Mouse (Mus musculus): ENCODE data around the gene 2010111I01Rik. TPM values are rescaled to one million over a fixed set of nuclear protein-coding genes. Genes with fewer than 3 reads are reported as not detected.
"Not testable (repeated sequence)": the region's sequence is repeated elsewhere in the genome, so short reads cannot be mapped to it uniquely, and the experiment has no call there.

2010111I01Rik gene
- total and polyA plus RNA-seq, 3 experiments, result 84.6 to 101 (median 91.0) TPM

- not testable (repeated sequence) for H3K27me3 ChIP-seq (ENCODE audit: control insufficient read depth, insufficient read depth, low read length); H3K27ac ChIP-seq; H3K79me2 ChIP-seq (replicated peaks; ENCODE audit: control insufficient read depth, insufficient read depth, low read length); H3K4me3 ChIP-seq; H3K9ac ChIP-seq (ENCODE audit: low read depth, low read length); DNase-seq; H3K36me3 ChIP-seq (ENCODE audit: control insufficient read depth, insufficient read depth, low read length)
- TF ChIP-seq CTCF (IDR thresholded peaks at IDR 0.05), result peak; percentile 40
- intact Hi-C loops (cut with DNase I), result loop anchor here (5.0 kb wide), 1 partner anchor 262 kb away; no protein-coding TSS in a partner anchor
- peaks cover 12% of the 10 kb centered on the region for H3K4me1 ChIP-seq (ENCODE audit: control insufficient read depth, insufficient read depth, low read length)
Measured at GRCm38 (mm10) chr13:63234520-63234919, 269.8 kb downstream of the 2010111I01Rik start.

GRCm38 (mm10) chr13:63235551-63235950, 270.9 kb downstream of the 2010111I01Rik start:
- no peaks in the 10 kb centered on the region for H3K27me3 ChIP-seq (ENCODE audit: control insufficient read depth, insufficient read depth, low read length)
- TF ChIP-seq EP300 (IDR thresholded peaks at IDR 0.05; ENCODE audit: insufficient read depth, low read depth, low read length), result no peak
- no peak for TF ChIP-seq CTCF (IDR thresholded peaks at IDR 0.05)
- TF ChIP-seq POLR2A (IDR thresholded peaks at IDR 0.05; ENCODE audit: insufficient read depth, low read depth, low read length), result no peak
- H3K79me2 ChIP-seq (replicated peaks; ENCODE audit: control insufficient read depth, insufficient read depth, low read length), result no peaks in the 10 kb centered on the region; the same call in 1 of the 2 replicates
- H3K36me3 ChIP-seq (ENCODE audit: control insufficient read depth, insufficient read depth, low read length), result no peaks in the 10 kb centered on the region; the same call in 1 of the 2 replicates
- H3K4me1 ChIP-seq (ENCODE audit: control insufficient read depth, insufficient read depth, low read length), result peaks cover 12% of the 10 kb centered on the region
- intact Hi-C loops (cut with DNase I), result loop anchor here (5.0 kb wide), 1 partner anchor 97 kb away; no protein-coding TSS in a partner anchor
- WGBS, result 57% methylated on average over 3 of the region's 3 CpGs
- no peak overlapping the region for H3K4me3 ChIP-seq
- no peak for DNase-seq
- H3K27ac ChIP-seq, result peak overlapping the region; percentile 40
- no peak overlapping the region for H3K9ac ChIP-seq (ENCODE audit: low read depth, low read length)

- peak overlapping the region; percentile 40 for H3K27ac ChIP-seq
- no peaks in the 10 kb centered on the region; the same call in 1 of the 2 replicates for H3K36me3 ChIP-seq (ENCODE audit: control insufficient read depth, insufficient read depth, low read length)
- H3K79me2 ChIP-seq (replicated peaks; ENCODE audit: control insufficient read depth, insufficient read depth, low read length), result no peaks in the 10 kb centered on the region; the same call in 1 of the 2 replicates
- 27% methylated on average over 5 of the region's 5 CpGs for WGBS
- peaks cover 10% of the 10 kb centered on the region for H3K4me1 ChIP-seq (ENCODE audit: control insufficient read depth, insufficient read depth, low read length)
- DNase-seq, result no peak
- intact Hi-C loops (cut with DNase I), result loop anchor here (5.0 kb wide), 1 partner anchor 96 kb away; no protein-coding TSS in a partner anchor
- TF ChIP-seq CTCF (IDR thresholded peaks at IDR 0.05), result no peak
- TF ChIP-seq POLR2A (IDR thresholded peaks at IDR 0.05; ENCODE audit: insufficient read depth, low read depth, low read length), result no peak
- no peak for TF ChIP-seq EP300 (IDR thresholded peaks at IDR 0.05; ENCODE audit: insufficient read depth, low read depth, low read length)
- H3K9ac ChIP-seq (ENCODE audit: low read depth, low read length), result no peak overlapping the region
- no peaks in the 10 kb centered on the region for H3K27me3 ChIP-seq (ENCODE audit: control insufficient read depth, insufficient read depth, low read length)
- H3K4me3 ChIP-seq, result no peak overlapping the region
Measured at GRCm38 (mm10) chr13:63236159-63236893, 271.6 kb downstream of the 2010111I01Rik start.

- Histone ChIP-seq H3K36me3 (ENCODE audit: control insufficient read depth, insufficient read depth, low read length) (no peaks in the 10 kb centered on the region), H3K4me3 (no peak overlapping the region), H3K4me1 (ENCODE audit: control insufficient read depth, insufficient read depth, low read length) (peaks cover 14% of the 10 kb centered on the region), H3K9ac (ENCODE audit: low read depth, low read length) (no peak overlapping the region), H3K27me3 (ENCODE audit: control insufficient read depth, insufficient read depth, low read length) (no peaks in the 10 kb centered on the region), H3K79me2 (replicated peaks; ENCODE audit: control insufficient read depth, insufficient read depth, low read length) (no peaks in the 10 kb centered on the region; the same call in 1 of the 2 replicates), H3K27ac (no peak overlapping the region)
- no peak for DNase-seq
- 97% methylated on average over 7 of the region's 7 CpGs for WGBS
- TF ChIP-seq CTCF (IDR thresholded peaks at IDR 0.05), result no peak
- no peak for TF ChIP-seq EP300 (IDR thresholded peaks at IDR 0.05; ENCODE audit: insufficient read depth, low read depth, low read length)
- no peak for TF ChIP-seq POLR2A (IDR thresholded peaks at IDR 0.05; ENCODE audit: insufficient read depth, low read depth, low read length)
- intact Hi-C loops (cut with DNase I), result loop anchor here (5.0 kb wide), 1 partner anchor 94 kb away; no protein-coding TSS in a partner anchor
Measured at GRCm38 (mm10) chr13:63238045-63238444, 273.4 kb downstream of the 2010111I01Rik start.

- Histone ChIP-seq H3K9ac (ENCODE audit: low read depth, low read length) (peak overlapping the region; percentile 76), H3K27me3 (ENCODE audit: control insufficient read depth, insufficient read depth, low read length) (no peaks in the 10 kb centered on the region), H3K4me1 (ENCODE audit: control insufficient read depth, insufficient read depth, low read length) (peaks cover 16% of the 10 kb centered on the region), H3K4me3 (peak overlapping the region; percentile 95), H3K36me3 (ENCODE audit: control insufficient read depth, insufficient read depth, low read length) (peaks cover 3% of the 10 kb centered on the region), H3K27ac (peak overlapping the region; percentile 100), H3K79me2 (replicated peaks; ENCODE audit: control insufficient read depth, insufficient read depth, low read length) (peaks cover under 1% of the 10 kb centered on the region; the same call in 1 of the 2 replicates)
- DNase-seq, result no peak
- WGBS, result 8% methylated on average over 11 of the region's 11 CpGs
- TF ChIP-seq POLR2A (IDR thresholded peaks at IDR 0.05; ENCODE audit: insufficient read depth, low read depth, low read length), result no peak
- TF ChIP-seq EP300 (IDR thresholded peaks at IDR 0.05; ENCODE audit: insufficient read depth, low read depth, low read length), result no peak
- TF ChIP-seq CTCF (IDR thresholded peaks at IDR 0.05), result no peak
- intact Hi-C loops (cut with DNase I), result loop anchor here (5.0 kb wide), 1 partner anchor 93 kb away; no protein-coding TSS in a partner anchor
Measured at GRCm38 (mm10) chr13:63239301-63239804, 274.7 kb downstream of the 2010111I01Rik start.

All from heart, adult 2 months (tissue).